Mouse (Mus musculus): Measurements from ENCODE around the gene Gzma.

Gene Gzma

DNA sequence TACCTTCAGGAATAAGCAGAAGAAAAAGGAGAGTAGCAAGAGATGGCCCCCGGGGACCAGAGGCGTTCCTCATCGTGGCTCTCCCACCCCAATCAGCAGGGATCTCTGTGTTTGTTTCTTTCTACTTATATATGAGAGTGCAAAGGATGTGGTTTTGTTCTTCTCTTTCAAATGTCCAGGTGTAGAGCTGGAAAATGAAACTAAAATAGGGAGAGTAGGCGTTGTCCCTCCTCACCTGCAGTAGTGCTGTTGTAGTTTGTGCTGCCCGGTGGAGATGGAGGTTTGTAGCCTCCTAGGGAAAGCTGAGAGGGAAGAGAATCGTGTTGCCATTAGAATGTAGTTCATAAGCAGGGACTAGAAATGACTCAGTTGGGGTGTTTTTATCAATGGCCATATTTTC is at the start of gene Gzma:
Gene Gzma, minus strand, starts transcription at position 103 of the 400 bp plus-strand sequence.
- DNase-seq = no peak

GRCm38 (mm10) chr13:113139597-113139996 is 38.8 kb upstream of the Gzma start:
- no peak for DNase-seq

GRCm38 (mm10) chr13:113129974-113130373 is 29.2 kb upstream of the Gzma start:
- DNase-seq = peak; percentile 9

- no peak for DNase-seq
Measured at GRCm38 (mm10) chr13:113121326-113121725, 20.5 kb upstream of the Gzma start.

- DNase-seq = no peak
Measured at GRCm38 (mm10) chr13:113120324-113121237, 19.8 kb upstream of the Gzma start.

- DNase-seq = no peak
Measured at GRCm38 (mm10) chr13:113118977-113119376, 18.2 kb upstream of the Gzma start.

GRCm38 (mm10) chr13:113104759-113105158 is 4.0 kb upstream of the Gzma start:
- no peak for DNase-seq

DNA sequence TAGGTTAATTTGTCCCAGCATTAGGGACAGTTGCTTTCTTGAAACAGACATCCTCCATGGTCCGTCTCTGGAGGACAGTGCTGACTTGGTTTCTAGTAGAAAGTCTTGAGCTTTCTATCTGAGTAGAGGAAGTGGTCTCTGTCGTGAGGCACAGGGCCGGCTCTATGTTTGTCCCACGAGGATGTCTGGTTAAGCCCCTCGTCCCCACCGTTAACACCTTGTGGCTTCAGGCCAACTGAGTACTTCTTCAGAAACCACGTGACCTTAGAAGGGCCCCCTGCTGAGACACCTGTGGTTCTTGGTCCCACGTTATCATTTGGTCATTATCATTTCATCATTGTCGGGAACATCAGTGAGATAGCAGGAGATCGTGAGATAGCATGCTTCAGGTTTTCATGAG is 1.0 kb upstream of the Gzma start:
- DNase-seq = no peak

- no peak for DNase-seq
Measured at GRCm38 (mm10) chr13:113098406-113098805, 2.4 kb downstream of the Gzma start.

- no peak for DNase-seq
Measured at GRCm38 (mm10) chr13:113097011-113097410, 3.8 kb downstream of the Gzma start.

- no peak for DNase-seq
Measured at GRCm38 (mm10) chr13:113094618-113095017, 6.2 kb downstream of the Gzma start.

DNA sequence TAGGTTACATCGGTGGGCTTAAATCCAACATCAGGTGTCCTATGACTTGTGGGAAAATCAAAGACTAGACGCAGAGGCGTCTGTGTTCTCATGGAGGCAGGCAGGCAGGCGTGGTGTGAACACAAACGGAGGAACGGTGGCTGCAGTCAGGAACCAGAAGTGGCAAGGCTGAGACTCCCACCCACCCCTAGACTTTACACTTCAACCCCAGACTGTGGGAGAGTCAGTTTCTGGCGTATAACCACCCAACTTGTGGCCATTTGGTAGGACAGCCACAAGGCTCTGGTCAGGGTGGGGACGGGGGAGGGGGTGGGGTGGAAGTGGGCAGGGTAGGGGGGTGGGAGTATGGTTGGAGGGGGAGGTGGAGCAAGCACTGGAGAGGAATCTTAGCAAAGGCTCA is 10.3 kb downstream of the Gzma start:
- DNase-seq = no peak

DNA sequence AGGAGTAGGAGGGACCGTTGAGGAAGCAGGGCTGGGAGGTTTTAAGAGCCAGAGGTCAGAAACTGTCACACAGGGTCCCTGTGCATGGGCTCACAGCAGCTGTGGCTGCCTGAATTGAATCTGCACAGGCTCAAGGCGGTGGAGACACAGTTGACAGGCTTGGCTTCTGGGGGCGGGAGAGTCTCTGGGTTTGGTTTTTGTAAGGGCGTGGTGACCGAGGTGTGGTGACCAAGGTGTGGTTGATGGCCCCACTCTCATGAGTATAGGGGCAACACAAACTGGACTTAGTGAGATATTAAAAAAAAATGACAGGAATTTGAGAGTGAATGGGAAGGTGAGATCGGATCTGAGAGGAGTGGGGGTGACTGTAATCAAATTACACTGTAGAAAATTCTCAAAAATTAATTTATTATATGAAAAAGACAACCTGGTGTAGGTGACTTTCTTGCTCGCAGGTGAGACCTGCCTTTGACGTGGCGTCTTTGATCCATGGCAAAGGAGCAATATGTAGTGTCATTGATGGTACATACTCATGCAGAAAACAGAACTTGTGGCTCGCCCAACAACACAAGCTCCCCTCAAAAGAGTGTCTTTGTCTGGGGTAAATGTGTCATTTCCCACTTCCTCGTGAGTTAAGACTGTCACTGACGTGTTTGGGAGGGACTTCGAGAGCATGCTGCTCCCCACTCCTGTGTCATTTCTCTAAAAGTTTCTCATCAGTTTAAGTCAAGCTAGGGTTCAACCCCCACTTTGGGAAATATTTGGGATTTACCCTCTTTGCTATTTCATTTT is 13.4 kb downstream of the Gzma start:
- DNase-seq = no peak

DNA sequence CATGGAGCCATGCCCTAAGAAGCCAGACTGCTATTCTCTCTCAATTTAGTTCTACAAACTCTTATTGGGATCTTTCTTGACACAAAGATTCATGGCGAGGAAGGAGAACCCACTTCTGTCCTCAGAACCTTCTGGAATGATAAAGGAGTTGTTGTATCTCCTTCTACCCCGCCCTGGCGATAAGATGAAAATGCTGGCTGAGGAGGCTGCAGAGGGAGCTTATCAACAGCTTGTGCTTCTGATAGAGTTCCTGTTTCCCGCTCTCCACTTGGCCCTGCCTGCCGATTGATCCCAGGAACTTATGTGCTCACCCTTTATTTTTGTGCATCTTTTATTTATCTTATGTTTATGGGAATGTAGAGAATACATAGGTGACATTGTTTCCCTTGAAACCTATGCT is 16.0 kb downstream of the Gzma start:
- no peak for DNase-seq

DNA sequence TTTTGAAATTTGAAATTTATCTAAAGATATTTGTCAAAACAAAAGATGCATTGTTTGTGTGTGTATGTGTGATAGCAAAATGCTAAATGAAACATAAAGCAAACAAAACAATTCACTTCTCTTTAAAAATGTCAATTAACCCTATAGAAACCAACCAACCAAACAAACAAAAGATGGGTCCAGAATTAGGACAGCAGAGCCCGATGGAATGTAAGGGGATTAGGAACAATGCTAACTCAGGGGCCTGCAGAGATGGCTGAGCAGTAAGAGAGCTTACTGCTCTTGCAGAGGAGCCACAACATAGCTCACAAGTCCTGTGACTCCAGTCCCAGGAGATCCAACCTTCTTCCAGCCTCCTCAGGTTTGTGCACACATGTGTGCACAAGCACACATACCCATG is 18.7 kb downstream of the Gzma start:
- no peak for DNase-seq

DNA sequence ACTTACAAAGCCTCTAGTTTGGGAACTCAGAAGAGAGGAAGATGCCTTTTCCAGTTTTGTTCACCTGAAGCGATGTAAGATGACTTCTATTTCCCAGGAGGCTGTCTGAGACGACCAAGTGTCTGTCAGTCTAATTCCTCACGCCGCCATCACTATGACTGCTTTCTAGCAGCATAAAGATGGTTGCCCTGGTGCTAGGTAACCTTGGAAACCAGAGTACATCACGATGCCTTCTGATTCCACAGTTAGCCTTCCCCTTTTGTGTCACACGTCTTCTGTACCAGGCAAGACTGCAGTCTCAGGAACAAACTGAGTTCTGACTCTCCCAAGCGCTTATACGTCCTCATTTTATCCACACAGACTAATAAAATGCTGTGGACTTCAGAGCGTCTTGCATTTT is 21.8 kb downstream of the Gzma start:
- no peak for DNase-seq

DNA sequence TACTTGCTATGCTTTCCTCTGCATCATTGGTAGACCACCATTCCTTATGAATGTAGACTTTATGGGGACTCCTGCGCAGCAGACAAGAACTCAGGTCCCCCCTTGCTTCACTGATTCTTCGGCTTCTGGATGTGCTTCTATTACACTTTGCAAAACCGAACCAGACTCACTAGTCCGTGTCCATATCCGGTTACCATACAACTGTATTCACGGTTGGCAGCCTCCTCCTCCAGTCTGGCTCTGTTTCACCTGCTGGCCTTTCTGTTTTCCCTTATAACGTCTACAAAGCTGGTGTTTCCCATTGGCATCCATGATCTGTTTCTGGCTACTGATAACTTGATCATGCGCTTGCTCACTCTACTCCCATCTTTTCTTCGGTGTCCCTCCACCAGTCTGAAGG is 36.2 kb downstream of the Gzma start:
- no peak for DNase-seq

- DNase-seq = no peak
Measured at GRCm38 (mm10) chr13:113061746-113062145, 39.0 kb downstream of the Gzma start.

DNA sequence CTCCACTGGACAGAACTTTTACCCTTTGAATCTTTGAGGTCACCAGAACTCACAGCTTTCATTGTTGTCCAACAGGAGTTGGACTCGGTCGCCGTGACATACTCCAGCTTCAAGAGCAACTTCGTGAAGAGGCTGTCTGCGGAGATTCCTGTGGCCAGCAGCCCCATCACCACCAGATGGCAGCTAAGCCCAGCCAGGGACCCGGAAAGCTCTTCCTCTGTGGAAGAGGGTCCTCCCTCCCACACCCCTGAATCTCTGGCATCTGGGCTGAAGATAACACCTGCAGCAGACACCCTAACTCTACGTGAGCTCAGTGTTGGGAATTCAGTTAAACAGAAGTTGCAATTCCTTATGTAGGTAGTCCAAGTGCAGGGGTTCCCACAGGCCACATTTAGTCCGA is 45.0 kb downstream of the Gzma start:
- DNase-seq = no peak

DNA sequence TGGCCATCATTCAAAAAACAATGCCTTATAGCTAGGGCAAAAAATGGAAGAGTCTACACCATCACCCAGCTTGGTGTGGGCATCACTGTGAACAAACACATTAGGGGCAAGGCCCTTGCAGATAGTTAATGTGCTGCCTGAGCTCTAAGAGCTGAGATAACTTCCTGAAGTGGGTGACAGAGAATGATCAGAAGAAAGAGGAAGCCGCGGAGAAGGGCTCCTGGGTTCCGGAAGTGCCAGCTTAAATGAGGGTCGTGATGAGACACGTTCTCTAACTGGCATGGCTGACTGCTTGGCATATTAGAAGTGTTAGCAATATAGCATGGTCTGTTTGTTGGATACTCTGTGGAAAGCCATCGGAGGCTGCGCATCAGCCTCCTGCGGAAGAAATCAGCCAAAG is 46.6 kb downstream of the Gzma start:
- no peak for DNase-seq

GRCm38 (mm10) chr13:113047647-113048046 is 53.1 kb downstream of the Gzma start:
- DNase-seq = no peak

- no peak for DNase-seq
Measured at GRCm38 (mm10) chr13:113047018-113047417, 53.8 kb downstream of the Gzma start.

DNA sequence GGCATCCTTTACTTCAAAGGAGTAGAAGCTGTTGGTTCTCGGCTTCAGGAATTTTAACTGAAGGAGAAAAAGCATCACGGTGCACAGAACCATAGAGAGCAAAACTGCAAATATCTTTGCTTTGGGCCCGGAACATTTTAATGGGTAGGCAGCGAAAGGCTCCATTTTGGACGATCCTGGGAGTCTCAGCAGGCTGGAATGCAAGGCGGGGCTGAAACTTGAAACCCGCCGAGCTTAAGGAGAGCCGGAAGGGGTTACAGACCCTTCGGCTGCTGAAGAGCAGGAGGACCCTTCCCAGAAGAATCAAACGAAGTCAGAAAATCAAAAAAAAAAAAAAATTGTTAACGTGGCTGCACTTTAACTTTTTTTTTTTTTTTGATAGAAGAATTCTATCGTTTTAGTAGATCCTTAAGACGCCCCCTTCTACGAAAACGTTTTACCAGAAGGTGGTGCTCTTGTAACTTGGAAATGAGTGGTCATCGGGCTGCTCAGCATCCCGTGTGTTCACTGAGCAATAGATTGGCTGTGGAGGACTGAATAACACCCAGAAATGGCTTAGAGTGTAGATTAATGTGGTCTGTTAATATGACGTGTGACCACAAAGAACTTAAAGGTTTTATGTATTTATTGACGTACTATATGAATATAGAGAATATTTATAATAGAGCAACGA is 54.4 kb downstream of the Gzma start, which contains the start of gene Gpx8:
Gene Gpx8, minus strand, starts transcription at position 200 of the 673 bp plus-strand sequence.
- DNase-seq = peak; percentile 51
